Mouse (Mus musculus) olfactory bulb, adult 2 months (tissue): ENCODE measurements around the gene Plekhh3.

Source experiments
- CTCF ChIP-seq: fragments of 200-500 bp; IDR thresholded peaks from 2 replicates; pipeline ENCODE4 v1.5.1; 2012; ENCODE audit warnings: low read depth, mild to moderate bottlenecking, low read length, moderate library complexity; ENCODE audit not compliant: insufficient read depth
- POLR2A ChIP-seq: fragments of 200-500 bp; IDR thresholded peaks from 2 replicates; pipeline ENCODE4 v1.6.1; 2012; ENCODE audit warnings: mild to moderate bottlenecking, low read depth, low read length, moderate library complexity; ENCODE audit not compliant: insufficient read depth

DNA sequence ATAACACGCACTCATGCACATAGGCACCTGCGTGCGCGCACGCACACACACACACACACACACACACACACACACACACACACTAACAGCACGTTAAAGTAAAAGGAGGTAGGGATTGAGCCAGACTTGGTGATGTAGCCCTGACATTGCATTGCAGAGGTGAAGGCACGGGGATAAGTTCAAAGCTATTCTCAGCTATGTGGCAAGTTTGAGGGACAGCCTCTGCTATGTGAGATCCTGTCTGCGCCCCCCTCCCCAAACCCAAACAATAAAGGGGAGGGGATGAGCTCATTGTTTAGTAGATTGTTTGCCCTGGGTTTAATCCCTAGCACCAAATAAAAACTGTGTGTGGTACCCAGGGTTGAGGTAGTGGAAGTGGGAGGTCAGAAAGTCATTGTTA is 30.1 kb downstream of the Plekhh3 start:
- no peak for TF ChIP-seq POLR2A
- no peak for TF ChIP-seq CTCF
